Mouse (Mus musculus) cerebellum, adult 11-12 months (tissue): ENCODE measurements around the gene Dupd1.
"Not testable (repeated sequence)": the region's sequence is repeated elsewhere in the genome, so short reads cannot be mapped to it uniquely, and the experiment has no call there.

Experiments used
- DNase-seq: peaks from one replicate; pipeline ENCODE4 v3.0.0; 2022

Dupd1 gene

DNA sequence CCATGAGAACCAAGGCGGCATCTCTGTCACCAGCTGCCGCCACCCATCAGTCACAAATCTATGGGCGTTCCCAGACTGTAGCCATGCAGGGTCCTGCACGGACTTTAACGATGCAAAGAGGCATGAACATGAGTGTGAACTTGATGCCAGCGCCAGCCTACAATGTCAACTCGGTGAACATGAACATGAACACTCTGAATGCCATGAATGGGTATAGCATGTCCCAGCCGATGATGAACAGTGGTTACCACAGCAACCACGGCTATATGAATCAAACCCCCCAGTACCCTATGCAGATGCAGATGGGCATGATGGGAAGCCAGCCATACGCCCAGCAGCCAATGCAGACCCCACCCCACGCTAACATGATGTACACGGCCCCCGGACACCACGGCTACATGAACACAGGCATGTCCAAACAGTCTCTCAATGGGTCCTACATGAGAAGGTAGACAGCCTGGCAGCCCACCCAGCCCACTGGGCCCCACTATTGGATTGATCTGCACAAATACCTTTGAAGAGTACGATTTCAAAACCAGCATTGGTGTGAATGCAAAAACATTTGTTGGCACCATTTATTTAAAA lies 43.9 kb downstream of the Dupd1 start:
- DNase-seq = not testable (repeated sequence)

GRCm38 (mm10) chr14:21669633-21670421 lies 44.5 kb downstream of the Dupd1 start:
- DNase-seq = no peak

DNA sequence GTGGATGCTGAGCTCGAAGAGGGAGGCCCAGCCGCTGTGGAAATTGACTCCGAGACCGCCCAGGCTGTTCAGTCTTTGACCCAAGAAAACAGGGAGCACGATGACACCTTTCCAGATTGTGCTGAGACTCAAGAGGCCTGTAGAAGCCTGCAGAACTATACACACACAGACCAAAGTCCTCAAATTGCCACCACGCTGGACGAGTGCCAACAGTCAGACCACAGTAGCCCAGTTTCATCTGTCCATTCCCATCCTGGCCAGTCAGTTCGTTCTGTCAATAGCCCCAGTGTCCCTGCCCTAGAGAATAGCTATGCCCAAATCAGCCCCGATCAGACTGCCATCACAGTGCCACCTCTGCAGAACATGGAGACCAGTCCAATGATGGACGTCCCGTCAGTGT lies 45.2 kb downstream of the Dupd1 start:
- no peak for DNase-seq

DNA sequence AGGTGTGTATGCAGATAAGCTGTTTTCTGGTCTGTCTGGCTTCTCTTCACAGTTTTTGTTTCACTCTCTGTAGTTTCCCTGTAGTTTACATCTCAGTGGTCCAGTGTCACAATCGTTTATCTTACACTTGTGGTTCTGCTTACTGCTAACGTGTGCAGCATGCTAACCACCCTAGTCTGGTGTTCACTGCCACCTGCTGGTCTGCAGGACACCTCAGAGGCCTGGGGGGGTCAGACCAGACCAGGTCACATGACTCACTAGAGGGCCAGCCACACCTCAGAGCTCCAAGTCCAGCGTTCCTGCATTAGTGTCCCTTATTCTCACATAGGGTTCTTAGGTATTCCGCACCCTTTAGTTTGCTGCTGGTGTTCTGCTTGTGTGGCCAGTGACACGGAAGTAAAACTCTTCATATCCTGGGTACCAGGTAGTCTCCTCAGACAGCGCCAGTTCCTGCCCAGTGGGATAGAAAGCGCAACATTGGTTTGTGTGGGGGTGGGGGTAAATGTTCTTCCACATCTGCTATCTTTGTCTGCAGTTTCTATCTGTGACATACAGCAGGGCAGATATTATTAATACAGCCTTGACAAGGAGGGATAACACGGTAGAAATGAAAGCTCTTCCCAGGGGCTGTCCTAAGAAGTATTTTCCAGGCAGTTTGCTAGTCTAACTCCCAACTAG lies 51.8 kb downstream of the Dupd1 start:
- no peak for DNase-seq

DNA sequence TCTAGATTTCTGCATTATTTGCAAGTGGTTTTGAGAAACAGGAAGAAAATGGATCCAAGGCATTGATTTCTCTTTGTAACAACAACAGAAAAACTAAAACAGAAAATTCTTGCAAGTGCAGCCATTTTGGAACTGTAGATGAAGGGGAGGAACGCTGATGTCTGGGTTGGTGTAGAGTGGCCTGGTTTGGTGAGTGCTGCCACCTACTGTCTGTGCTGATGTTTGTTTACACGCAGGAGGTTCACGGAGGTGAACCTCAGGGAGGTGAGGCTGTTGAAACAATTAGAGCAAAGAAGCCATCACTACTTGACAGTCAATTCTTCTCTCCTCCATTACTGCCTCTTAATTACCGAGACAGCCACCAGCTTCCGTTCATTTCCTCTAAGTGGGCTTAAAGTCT lies 54.7 kb downstream of the Dupd1 start:
- DNase-seq = peak; percentile 57

- DNase-seq = no peak
These were observed 55.2 kb downstream of the Dupd1 start for GRCm38 (mm10) chr14:21659155-21659554.

GRCm38 (mm10) chr14:21653813-21654212 lies 60.6 kb downstream of the Dupd1 start:
- no peak for DNase-seq

DNA sequence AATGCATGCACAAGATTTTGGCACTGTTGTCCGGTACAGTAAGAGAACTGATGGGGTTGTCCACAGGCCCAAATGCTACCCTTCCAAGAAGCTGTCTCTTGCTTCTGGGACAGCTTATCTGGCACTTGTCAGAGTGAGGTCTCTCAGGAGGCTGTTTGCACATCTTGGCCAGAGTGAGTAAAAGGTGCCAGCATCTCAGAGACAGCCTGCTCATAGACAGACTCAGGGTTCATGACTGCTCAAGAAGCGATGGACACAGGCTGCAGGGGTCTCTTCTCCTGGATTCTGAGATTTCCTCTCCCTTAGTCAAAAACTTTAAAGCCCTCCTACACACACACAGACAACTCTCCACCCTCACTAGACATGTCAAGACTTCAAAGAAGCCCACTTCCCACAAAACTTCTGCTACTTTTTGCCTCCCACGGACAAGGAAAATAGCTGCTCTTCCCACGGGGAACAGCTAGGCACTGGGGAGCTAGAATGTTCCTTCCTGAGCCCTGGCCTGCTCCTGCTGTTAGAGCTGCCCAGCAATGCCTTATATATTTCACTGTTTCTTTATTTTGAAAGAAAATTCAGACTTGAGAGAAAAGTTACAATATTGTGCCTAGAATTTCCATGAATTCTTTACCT lies 73.5 kb downstream of the Dupd1 start:
- no peak for DNase-seq

GRCm38 (mm10) chr14:21636548-21636947 lies 77.8 kb downstream of the Dupd1 start:
- no peak for DNase-seq

DNA sequence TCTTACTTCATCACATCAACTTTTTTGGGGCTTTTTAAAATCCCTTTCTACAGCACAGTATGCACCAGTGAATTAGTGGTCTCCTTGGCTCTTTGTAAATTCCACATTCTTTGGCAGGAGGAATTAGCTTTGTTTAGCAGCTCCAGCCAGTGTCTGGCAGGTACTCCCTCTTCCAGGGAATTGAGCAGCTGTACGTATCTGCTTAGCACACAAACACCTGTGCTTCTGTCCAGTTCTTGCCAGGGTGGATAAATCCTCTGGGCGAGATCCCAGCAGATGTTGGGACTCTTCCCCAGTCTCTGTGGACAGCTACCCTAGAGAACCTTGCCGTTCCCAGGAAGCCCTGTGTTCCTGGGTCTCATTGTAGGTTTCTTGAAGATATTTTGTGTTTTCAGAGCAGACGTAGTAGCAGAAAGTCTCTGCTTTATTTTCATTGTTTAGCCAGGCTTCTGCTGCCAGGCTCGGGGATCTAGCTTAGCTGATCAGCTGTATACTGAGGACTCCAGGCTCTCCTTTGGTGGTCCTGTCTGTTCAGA lies 82.6 kb downstream of the Dupd1 start:
- no peak for DNase-seq
